Mouse (Mus musculus): ENCODE results near the gene Tesk1. TPM values are rescaled to one million over a fixed set of nuclear protein-coding genes. Genes with fewer than 3 reads are reported as not detected.

The Tesk1 gene
- polyA plus RNA-seq, 1 experiment: 40.4 TPM

GRCm38 (mm10) chr4:43431690-43432089 lies 10.0 kb upstream of the Tesk1 start:
- Histone ChIP-seq H3K27me3 (ENCODE audit: control insufficient read depth, insufficient read depth, insufficient read length) (no peaks in the 10 kb centered on the region), H3K4me2 (ENCODE audit: low read depth) (no peak overlapping the region)
- no peak for TF ChIP-seq POLR2A (IDR thresholded peaks at IDR 0.05; ENCODE audit: insufficient read length, low read depth)
- no peak for TF ChIP-seq USF1 (IDR thresholded peaks at IDR 0.05; ENCODE audit: low read depth)
- no peak for TF ChIP-seq SRF (IDR thresholded peaks at IDR 0.05; ENCODE audit: control insufficient read depth, insufficient read length, low read depth)
- TF ChIP-seq CEBPB (IDR thresholded peaks at IDR 0.05; ENCODE audit: insufficient read depth, poor library complexity, severe bottlenecking): no peak
- TF ChIP-seq MYOD1 (IDR thresholded peaks at IDR 0.05; ENCODE audit: control insufficient read depth in 1 of 3, insufficient read length in 2 of 3, low read depth in 2 of 3): no peak
- no peak for TF ChIP-seq TCF12 (IDR thresholded peaks at IDR 0.05; ENCODE audit: insufficient read depth, poor library complexity, severe bottlenecking)
- no peak for TF ChIP-seq TCF3 (IDR thresholded peaks at IDR 0.05; ENCODE audit: insufficient read length, low read depth)
- no peak for TF ChIP-seq MAX (IDR thresholded peaks at IDR 0.05; ENCODE audit: low read depth)
- TF ChIP-seq E2F4 (IDR thresholded peaks at IDR 0.05; ENCODE audit: insufficient read depth): no peak
- no peak for TF ChIP-seq POLR2AphosphoS2 (IDR thresholded peaks at IDR 0.05; ENCODE audit: insufficient read length, low read depth)
- TF ChIP-seq MYOG (IDR thresholded peaks at IDR 0.05; ENCODE audit: control insufficient read depth in 1 of 3, insufficient read depth in 1 of 3, insufficient read length in 2 of 3, low read depth in 2 of 3): no peak

GRCm38 (mm10) chr4:43432832-43433231 lies 8.9 kb upstream of the Tesk1 start:
- Histone ChIP-seq H3ac (ENCODE audit: control insufficient read depth, insufficient read length) (no peak overlapping the region), H3K4me2 (ENCODE audit: low read depth) (no peak overlapping the region), H3K27me3 (ENCODE audit: control insufficient read depth, insufficient read depth, insufficient read length) (no peaks in the 10 kb centered on the region), H3K4me3 (no peak overlapping the region), H3K36me3 (ENCODE audit: control insufficient read depth, insufficient read depth) (no peaks in the 10 kb centered on the region), H3K79me2 (ENCODE audit: control insufficient read depth, insufficient read depth) (no peaks in the 10 kb centered on the region)
- TF ChIP-seq CEBPB (IDR thresholded peaks at IDR 0.05; ENCODE audit: insufficient read depth, poor library complexity, severe bottlenecking): no peak
- TF ChIP-seq REST (IDR thresholded peaks at IDR 0.05; ENCODE audit: insufficient read depth, insufficient read length): no peak
- TF ChIP-seq MYOD1 (IDR thresholded peaks at IDR 0.05; ENCODE audit: control insufficient read depth in 1 of 3, insufficient read length in 2 of 3, low read depth in 2 of 3): no peak
- TF ChIP-seq SRF (IDR thresholded peaks at IDR 0.05; ENCODE audit: control insufficient read depth, insufficient read length, low read depth): no peak
- TF ChIP-seq TCF12 (IDR thresholded peaks at IDR 0.05; ENCODE audit: insufficient read depth, poor library complexity, severe bottlenecking): no peak
- TF ChIP-seq MAX (IDR thresholded peaks at IDR 0.05; ENCODE audit: low read depth): no peak
- no peak for TF ChIP-seq MYOG (IDR thresholded peaks at IDR 0.05; ENCODE audit: control insufficient read depth in 1 of 3, insufficient read depth in 1 of 3, insufficient read length in 2 of 3, low read depth in 2 of 3)
- TF ChIP-seq POLR2A (IDR thresholded peaks at IDR 0.05; ENCODE audit: insufficient read length, low read depth): no peak
- TF ChIP-seq E2F4 (IDR thresholded peaks at IDR 0.05; ENCODE audit: insufficient read depth): no peak
- no peak for TF ChIP-seq TCF3 (IDR thresholded peaks at IDR 0.05; ENCODE audit: insufficient read length, low read depth)
- no peak for TF ChIP-seq POLR2AphosphoS2 (IDR thresholded peaks at IDR 0.05; ENCODE audit: insufficient read length, low read depth)

More at GRCm38 (mm10) chr4:43431690-43432089, 10.0 kb upstream of the Tesk1 start:
- no peak overlapping the region for H3K4me3 ChIP-seq
- no peaks in the 10 kb centered on the region for H3K36me3 ChIP-seq (ENCODE audit: control insufficient read depth, insufficient read depth)
- no peaks in the 10 kb centered on the region for H3K79me2 ChIP-seq (ENCODE audit: control insufficient read depth, insufficient read depth)
- H3ac ChIP-seq (ENCODE audit: control insufficient read depth, insufficient read length): no peak overlapping the region

GRCm38 (mm10) chr4:43442044-43442443 lies 305 bp downstream of the Tesk1 start:
- Histone ChIP-seq H3K36me3 (ENCODE audit: control insufficient read depth, insufficient read depth) (no peaks in the 10 kb centered on the region), H3ac (ENCODE audit: control insufficient read depth, insufficient read length) (peak overlapping the region; percentile 58), H3K4me2 (ENCODE audit: low read depth) (peak overlapping the region; percentile 79), H3K4me3 (peak overlapping the region; percentile 42), H3K79me2 (ENCODE audit: control insufficient read depth, insufficient read depth) (no peaks in the 10 kb centered on the region), H3K27me3 (ENCODE audit: control insufficient read depth, insufficient read depth, insufficient read length) (no peaks in the 10 kb centered on the region)
- TF ChIP-seq MYOG (IDR thresholded peaks at IDR 0.05; ENCODE audit: control insufficient read depth in 1 of 3, insufficient read depth in 1 of 3, insufficient read length in 2 of 3, low read depth in 2 of 3) (peak in 1 of 3 experiments; percentile 33), TCF3 (IDR thresholded peaks at IDR 0.05; ENCODE audit: insufficient read length, low read depth) (no peak), SRF (IDR thresholded peaks at IDR 0.05; ENCODE audit: control insufficient read depth, insufficient read length, low read depth) (peak; percentile 87), POLR2A (IDR thresholded peaks at IDR 0.05; ENCODE audit: insufficient read length, low read depth) (peak; percentile 90), E2F4 (IDR thresholded peaks at IDR 0.05; ENCODE audit: insufficient read depth) (no peak), MYOD1 (IDR thresholded peaks at IDR 0.05; ENCODE audit: control insufficient read depth in 1 of 3, insufficient read length in 2 of 3, low read depth in 2 of 3) (no peak), CEBPB (IDR thresholded peaks at IDR 0.05; ENCODE audit: insufficient read depth, poor library complexity, severe bottlenecking) (no peak), USF1 (IDR thresholded peaks at IDR 0.05; ENCODE audit: low read depth) (no peak), POLR2AphosphoS2 (IDR thresholded peaks at IDR 0.05; ENCODE audit: insufficient read length, low read depth) (peak; percentile 87)

GRCm38 (mm10) chr4:43442456-43443361 lies 970 bp downstream of the Tesk1 start:
- H3K79me2 ChIP-seq (ENCODE audit: control insufficient read depth, insufficient read depth): no peaks in the 10 kb centered on the region
- no peaks in the 10 kb centered on the region for H3K27me3 ChIP-seq (ENCODE audit: control insufficient read depth, insufficient read depth, insufficient read length)
- H3K4me3 ChIP-seq: peak overlapping the region; percentile 42
- H3K4me2 ChIP-seq (ENCODE audit: low read depth): peak overlapping the region; percentile 79
- H3K36me3 ChIP-seq (ENCODE audit: control insufficient read depth, insufficient read depth): no peaks in the 10 kb centered on the region
- TF ChIP-seq CEBPB (IDR thresholded peaks at IDR 0.05; ENCODE audit: insufficient read depth, poor library complexity, severe bottlenecking): no peak
- TF ChIP-seq SRF (IDR thresholded peaks at IDR 0.05; ENCODE audit: control insufficient read depth, insufficient read length, low read depth): no peak
- TF ChIP-seq MAX (IDR thresholded peaks at IDR 0.05; ENCODE audit: low read depth): no peak
- no peak for TF ChIP-seq E2F4 (IDR thresholded peaks at IDR 0.05; ENCODE audit: insufficient read depth)
- no peak for TF ChIP-seq TCF3 (IDR thresholded peaks at IDR 0.05; ENCODE audit: insufficient read length, low read depth)
- TF ChIP-seq POLR2A (IDR thresholded peaks at IDR 0.05; ENCODE audit: insufficient read length, low read depth): peak; percentile 36
- no peak for TF ChIP-seq POLR2AphosphoS2 (IDR thresholded peaks at IDR 0.05; ENCODE audit: insufficient read length, low read depth)
- TF ChIP-seq USF1 (IDR thresholded peaks at IDR 0.05; ENCODE audit: low read depth): no peak
- TF ChIP-seq MYOD1 (IDR thresholded peaks at IDR 0.05; ENCODE audit: control insufficient read depth in 1 of 3, insufficient read length in 2 of 3, low read depth in 2 of 3): no peak
- TF ChIP-seq MYOG (IDR thresholded peaks at IDR 0.05; ENCODE audit: control insufficient read depth in 1 of 3, insufficient read depth in 1 of 3, insufficient read length in 2 of 3, low read depth in 2 of 3): peak in 1 of 3 experiments; percentile 1
- TF ChIP-seq TCF12 (IDR thresholded peaks at IDR 0.05; ENCODE audit: insufficient read depth, poor library complexity, severe bottlenecking): no peak
- TF ChIP-seq REST (IDR thresholded peaks at IDR 0.05; ENCODE audit: insufficient read depth, insufficient read length): no peak
- H3ac ChIP-seq (ENCODE audit: control insufficient read depth, insufficient read length): peak overlapping the region; percentile 58

All from myocyte (in vitro differentiated cells).